Mouse (Mus musculus): ENCODE measurements around the gene E2f2.

DNA sequence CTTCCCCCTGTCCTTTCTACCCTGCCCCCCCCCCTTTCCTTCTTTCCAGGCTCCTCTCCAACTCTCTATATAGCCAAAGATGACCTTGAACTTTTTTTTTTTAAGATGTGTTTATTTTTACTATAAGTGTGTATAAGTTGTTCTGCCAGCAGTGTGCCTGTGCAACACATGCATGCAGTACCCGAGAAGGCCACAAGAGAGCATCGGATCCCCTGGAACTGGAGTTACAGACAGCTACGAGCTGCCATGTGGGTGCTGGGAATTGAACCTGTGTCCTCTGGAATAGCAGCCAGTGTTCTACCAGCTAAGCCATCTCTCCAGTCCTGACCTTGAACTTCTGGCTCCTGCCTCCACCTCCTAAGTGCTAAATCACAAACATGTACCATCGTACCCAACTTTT, 19.4 kb upstream of the E2f2 start:
- TF ChIP-seq CTCF (IDR thresholded peaks at IDR 0.05; ENCODE audit: low read depth, low read length) = peak; percentile 45; the same call in 1 of the 2 replicates
- no peak for TF ChIP-seq GATA1 (IDR thresholded peaks at IDR 0.05; ENCODE audit: borderline replicate concordance, low read length)

Measured in G1E (cell line).